Mouse (Mus musculus): Measurements from ENCODE around the gene Rbfox3. TPM values are rescaled to one million over a fixed set of nuclear protein-coding genes. Genes with fewer than 3 reads are reported as not detected.
A peak's percentile ranks its signal among the peaks of the same experiment; 100 is the strongest.

Gene Rbfox3
- polyA plus RNA-seq, 1 experiment from 2014 or later = 77.9 TPM

DNA sequence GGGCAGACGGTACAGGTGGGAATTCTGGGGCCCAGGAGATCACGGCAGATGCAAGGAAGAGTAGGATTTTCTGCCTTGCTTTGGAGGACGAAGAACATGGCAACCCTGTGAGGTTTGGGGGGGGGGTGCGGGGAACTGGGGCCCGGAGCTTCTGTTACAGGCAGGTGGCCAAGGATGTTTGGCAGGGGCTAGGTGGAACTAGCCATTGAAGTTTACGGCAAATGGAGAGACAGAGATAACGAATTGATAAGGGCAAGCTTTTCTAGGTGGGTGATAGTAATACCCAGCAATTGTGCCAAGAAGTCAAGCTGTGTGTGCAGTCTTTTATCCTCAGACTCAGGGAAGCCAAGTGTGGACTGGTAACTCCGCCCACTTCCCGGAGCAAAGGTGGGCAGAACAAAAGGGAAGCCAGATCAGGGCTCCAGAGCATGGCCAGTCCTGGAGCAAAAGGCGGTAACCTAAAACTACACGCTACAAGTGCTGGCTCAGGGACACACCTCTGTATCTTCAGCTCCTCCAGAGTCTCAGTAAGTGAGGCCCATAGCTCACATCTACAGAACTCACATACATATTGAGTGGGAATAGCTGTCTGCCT is 443.9 kb downstream of the Rbfox3 start:
- Histone ChIP-seq H3K36me3 (no peaks in the 10 kb centered on the region), H3K9me3 (no peaks in the 10 kb centered on the region), H3K4me3 (no peak overlapping the region), H3K27ac (replicated peaks) (no peak overlapping the region), H3K4me1 (replicated peaks) (peaks cover 10% of the 10 kb centered on the region), H3K9ac (no peak overlapping the region), H3K4me2 (no peak overlapping the region), H3K27me3 (no peaks in the 10 kb centered on the region)
- WGBS = 57% methylated on average over 11 of the region's 11 CpGs
- no peak for ATAC-seq (ENCODE audit: low FRiP score, low read depth)

GRCm38 (mm10) chr11:118460280-118460679 is 451.1 kb downstream of the Rbfox3 start:
- no peaks in the 10 kb centered on the region for H3K27me3 ChIP-seq
- H3K9me3 ChIP-seq = no peaks in the 10 kb centered on the region
- no peak overlapping the region for H3K4me2 ChIP-seq
- H3K36me3 ChIP-seq = no peaks in the 10 kb centered on the region
- WGBS = 56% methylated on average over 6 of the region's 6 CpGs
- H3K4me3 ChIP-seq = no peak overlapping the region
- no peak overlapping the region for H3K9ac ChIP-seq
- no peak overlapping the region for H3K27ac ChIP-seq (replicated peaks)
- H3K4me1 ChIP-seq (replicated peaks) = no peaks in the 10 kb centered on the region
- ATAC-seq (ENCODE audit: low FRiP score, low read depth) = no peak

DNA sequence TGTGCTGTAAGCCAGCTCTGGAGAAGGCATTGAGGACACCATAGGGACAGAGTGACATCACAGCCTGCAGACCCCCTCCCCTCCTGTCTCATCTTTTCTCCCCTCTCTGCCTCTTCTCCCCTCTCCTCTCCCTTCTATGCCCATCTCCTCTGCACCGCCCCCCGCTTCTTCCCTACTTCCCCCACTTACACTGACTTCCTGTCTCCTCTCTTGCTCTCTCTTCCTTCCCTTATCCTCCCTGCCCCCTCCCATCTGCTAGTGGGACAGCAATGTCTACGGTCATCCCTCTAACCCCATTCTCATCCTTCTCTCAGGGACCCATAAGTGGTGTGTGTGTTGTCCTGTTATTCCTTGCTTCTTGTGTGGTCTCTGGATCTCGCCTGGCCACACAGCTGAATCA is 451.9 kb downstream of the Rbfox3 start:
- WGBS = 86% methylated on average over 4 of the region's 4 CpGs
- Histone ChIP-seq H3K4me3 (no peak overlapping the region), H3K27me3 (no peaks in the 10 kb centered on the region), H3K4me2 (no peak overlapping the region), H3K27ac (replicated peaks) (no peak overlapping the region), H3K9me3 (no peaks in the 10 kb centered on the region), H3K36me3 (no peaks in the 10 kb centered on the region), H3K9ac (no peak overlapping the region), H3K4me1 (replicated peaks) (no peaks in the 10 kb centered on the region)
- no peak for ATAC-seq (ENCODE audit: low FRiP score, low read depth)

- Histone ChIP-seq H3K4me3 (no peak overlapping the region), H3K36me3 (no peaks in the 10 kb centered on the region), H3K9ac (no peak overlapping the region), H3K4me2 (no peak overlapping the region), H3K4me1 (replicated peaks) (no peaks in the 10 kb centered on the region), H3K27me3 (no peaks in the 10 kb centered on the region), H3K9me3 (no peaks in the 10 kb centered on the region), H3K27ac (replicated peaks) (no peak overlapping the region)
- ATAC-seq (ENCODE audit: low FRiP score, low read depth) = no peak
- WGBS = 68% methylated on average over 8 of the region's 8 CpGs
Observed at GRCm38 (mm10) chr11:118459051-118459450, 452.3 kb downstream of the Rbfox3 start.

GRCm38 (mm10) chr11:118456937-118457336 is 454.5 kb downstream of the Rbfox3 start:
- no peak overlapping the region for H3K27ac ChIP-seq (replicated peaks)
- H3K9ac ChIP-seq = no peak overlapping the region
- no peak overlapping the region for H3K4me3 ChIP-seq

DNA sequence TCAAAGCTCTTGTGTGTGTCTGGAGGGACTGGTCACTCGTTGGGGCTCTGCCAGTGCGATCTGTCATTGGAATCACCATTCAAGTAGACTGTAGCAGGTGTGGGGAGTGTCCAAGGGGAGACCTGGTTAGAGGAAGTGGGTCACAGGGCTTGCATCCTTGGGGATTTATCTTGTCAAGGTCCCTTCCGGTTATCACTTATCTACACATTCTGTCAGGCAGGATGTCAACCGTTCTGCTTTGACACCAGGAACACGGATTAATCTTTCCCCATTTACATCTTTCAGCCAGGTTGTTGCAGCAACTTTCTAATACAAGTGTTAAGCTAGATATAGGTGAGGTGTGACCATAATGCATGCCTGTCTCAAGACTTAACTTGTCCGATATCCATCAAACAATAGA is 455.6 kb downstream of the Rbfox3 start:
- H3K9me3 ChIP-seq = no peaks in the 10 kb centered on the region
- H3K4me2 ChIP-seq = no peak overlapping the region
- ATAC-seq (ENCODE audit: low FRiP score, low read depth) = no peak
- 91% methylated on average over 6 of the region's 6 CpGs for WGBS
- no peak overlapping the region for H3K9ac ChIP-seq
- no peak overlapping the region for H3K4me3 ChIP-seq
- no peaks in the 10 kb centered on the region for H3K36me3 ChIP-seq
- no peaks in the 10 kb centered on the region for H3K27me3 ChIP-seq
- H3K4me1 ChIP-seq (replicated peaks) = no peaks in the 10 kb centered on the region
- no peak overlapping the region for H3K27ac ChIP-seq (replicated peaks)

More at GRCm38 (mm10) chr11:118456937-118457336, 454.5 kb downstream of the Rbfox3 start:
- 75% methylated on average over 11 of the region's 11 CpGs for whole genome bisulfite sequencing
- Histone ChIP-seq H3K4me2 (no peak overlapping the region), H3K27me3 (no peaks in the 10 kb centered on the region), H3K4me1 (replicated peaks) (no peaks in the 10 kb centered on the region), H3K36me3 (no peaks in the 10 kb centered on the region), H3K9me3 (no peaks in the 10 kb centered on the region)
- no peak for ATAC-seq (ENCODE audit: low FRiP score, low read depth)

- no peaks in the 10 kb centered on the region for H3K27me3 ChIP-seq
- no peak overlapping the region for H3K9ac ChIP-seq
- H3K4me1 ChIP-seq (replicated peaks) = no peaks in the 10 kb centered on the region
- no peaks in the 10 kb centered on the region for H3K9me3 ChIP-seq
- no peak overlapping the region for H3K4me2 ChIP-seq
- no peak overlapping the region for H3K4me3 ChIP-seq
- no peak for ATAC-seq (ENCODE audit: low FRiP score, low read depth)
- WGBS = 72% methylated on average over 11 of the region's 11 CpGs
- H3K36me3 ChIP-seq = no peaks in the 10 kb centered on the region
- H3K27ac ChIP-seq (replicated peaks) = no peak overlapping the region
Observed at GRCm38 (mm10) chr11:118453886-118454671, 457.3 kb downstream of the Rbfox3 start.

- ATAC-seq (ENCODE audit: low FRiP score, low read depth) = no peak
- H3K9ac ChIP-seq = no peak overlapping the region
- no peak overlapping the region for H3K4me3 ChIP-seq
- H3K4me1 ChIP-seq (replicated peaks) = no peaks in the 10 kb centered on the region
- no peaks in the 10 kb centered on the region for H3K9me3 ChIP-seq
- H3K4me2 ChIP-seq = no peak overlapping the region
- no peaks in the 10 kb centered on the region for H3K36me3 ChIP-seq
- H3K27me3 ChIP-seq = no peaks in the 10 kb centered on the region
- H3K27ac ChIP-seq (replicated peaks) = no peak overlapping the region
- WGBS = 47% methylated on average over 2 of the region's 2 CpGs
Observed at GRCm38 (mm10) chr11:118452955-118453354, 458.4 kb downstream of the Rbfox3 start.

DNA sequence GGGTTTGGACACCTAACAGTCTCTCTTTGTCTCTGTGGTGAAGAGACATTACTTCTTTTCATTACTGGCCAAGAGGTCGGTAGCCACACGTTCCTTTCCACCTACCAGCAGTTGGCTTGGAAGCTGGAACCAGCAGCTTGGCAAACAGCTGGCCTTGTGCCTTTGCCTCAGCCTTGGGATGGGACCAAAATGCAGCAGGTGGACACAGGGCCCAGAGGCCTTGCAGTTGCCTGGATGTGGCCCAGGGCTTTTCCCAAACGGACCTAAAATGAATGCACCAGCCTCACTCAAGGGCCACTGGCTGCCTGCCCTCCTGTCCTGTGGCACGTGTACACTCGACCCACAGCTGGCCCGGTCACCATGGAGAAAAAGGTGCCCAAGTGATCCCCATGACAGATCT is 460.2 kb downstream of the Rbfox3 start:
- Histone ChIP-seq H3K4me3 (no peak overlapping the region), H3K36me3 (no peaks in the 10 kb centered on the region), H3K27me3 (no peaks in the 10 kb centered on the region), H3K4me1 (replicated peaks) (no peaks in the 10 kb centered on the region), H3K27ac (replicated peaks) (no peak overlapping the region), H3K4me2 (no peak overlapping the region), H3K9me3 (no peaks in the 10 kb centered on the region), H3K9ac (no peak overlapping the region)
- 86% methylated on average over 6 of the region's 6 CpGs for WGBS
- ATAC-seq (ENCODE audit: low FRiP score, low read depth) = no peak

GRCm38 (mm10) chr11:118448385-118448784 is 463.0 kb downstream of the Rbfox3 start:
- WGBS = 86% methylated on average over 8 of the region's 8 CpGs
- no peak overlapping the region for H3K9ac ChIP-seq

DNA sequence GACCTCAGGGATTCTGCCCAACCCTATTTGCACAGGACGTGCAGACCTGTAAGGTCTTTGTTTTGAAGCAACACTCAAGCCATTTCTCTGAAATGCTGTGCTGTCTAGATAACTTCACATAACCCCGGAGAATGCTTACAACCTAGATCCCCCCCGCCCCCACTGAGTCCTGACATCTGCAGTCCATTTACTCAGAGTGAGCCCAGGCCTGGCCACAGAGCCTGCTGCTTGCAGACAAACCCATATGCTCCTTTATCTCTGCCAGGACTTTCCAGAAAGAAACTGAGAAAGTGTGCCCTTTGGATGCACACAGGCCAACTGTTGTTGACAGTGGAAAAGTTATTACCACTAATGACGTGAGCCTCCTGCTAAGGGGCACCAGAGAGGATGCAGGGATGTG is 464.1 kb downstream of the Rbfox3 start:
- H3K4me1 ChIP-seq (replicated peaks) = peaks cover 8% of the 10 kb centered on the region
- no peak overlapping the region for H3K4me3 ChIP-seq
- H3K9me3 ChIP-seq = no peaks in the 10 kb centered on the region
- no peak overlapping the region for H3K4me2 ChIP-seq
- no peak overlapping the region for H3K9ac ChIP-seq
- H3K36me3 ChIP-seq = no peaks in the 10 kb centered on the region
- peaks cover 3% of the 10 kb centered on the region; the same call in 1 of the 2 replicates for H3K27me3 ChIP-seq
- 72% methylated on average over 4 of the region's 4 CpGs for WGBS
- ATAC-seq (ENCODE audit: low FRiP score, low read depth) = no peak
- no peak overlapping the region for H3K27ac ChIP-seq (replicated peaks)

More at GRCm38 (mm10) chr11:118448385-118448784, 463.0 kb downstream of the Rbfox3 start:
- H3K27ac ChIP-seq (replicated peaks) = no peak overlapping the region
- no peak overlapping the region for H3K4me2 ChIP-seq
- no peak for ATAC-seq (ENCODE audit: low FRiP score, low read depth)
- no peak overlapping the region for H3K4me3 ChIP-seq
- no peaks in the 10 kb centered on the region for H3K36me3 ChIP-seq
- no peaks in the 10 kb centered on the region for H3K9me3 ChIP-seq
- H3K4me1 ChIP-seq (replicated peaks) = no peaks in the 10 kb centered on the region
- peaks cover 3% of the 10 kb centered on the region; the same call in 1 of the 2 replicates for H3K27me3 ChIP-seq

- Histone ChIP-seq H3K27ac (replicated peaks) (no peak overlapping the region), H3K4me3 (no peak overlapping the region), H3K4me1 (replicated peaks) (peaks cover 12% of the 10 kb centered on the region), H3K4me2 (no peak overlapping the region), H3K36me3 (no peaks in the 10 kb centered on the region), H3K9me3 (no peaks in the 10 kb centered on the region), H3K9ac (no peak overlapping the region), H3K27me3 (peaks cover 3% of the 10 kb centered on the region; the same call in 1 of the 2 replicates)
- WGBS = 15% methylated on average over 3 of the region's 3 CpGs
- ATAC-seq (ENCODE audit: low FRiP score, low read depth) = peak; percentile 36
Observed at GRCm38 (mm10) chr11:118445843-118446242, 465.6 kb downstream of the Rbfox3 start.

All from hindbrain, embryonic 15.5 days (tissue).